Mouse (Mus musculus) mature B cell (primary cell): Measurements from ENCODE around the gene Spry1.

Experiments
- in situ Hi-C: fragments of 300-500 bp; cut with MboI; formaldehyde crosslinking; loops from 2 replicates; pipeline ENCODE4 v1.14.3; 2019

Spry1 gene

GRCm38 (mm10) chr3:37672266-37673040 is 32.7 kb downstream of the Spry1 start:
- in situ Hi-C loops = no loop called here

- in situ Hi-C loops = no loop called here
Observed at GRCm38 (mm10) chr3:37673513-37674261, 33.9 kb downstream of the Spry1 start.

GRCm38 (mm10) chr3:37675056-37675525 is 35.3 kb downstream of the Spry1 start:
- in situ Hi-C loops = no loop called here

- in situ Hi-C loops = no loop called here
Observed at GRCm38 (mm10) chr3:37676291-37676690, 36.5 kb downstream of the Spry1 start.

GRCm38 (mm10) chr3:37686219-37686618 is 46.5 kb downstream of the Spry1 start:
- in situ Hi-C loops = no loop called here

- in situ Hi-C loops = no loop called here
Observed at GRCm38 (mm10) chr3:37686751-37687150, 47.0 kb downstream of the Spry1 start.

- in situ Hi-C loops = no loop called here
Observed at GRCm38 (mm10) chr3:37687158-37687980, 47.6 kb downstream of the Spry1 start.

GRCm38 (mm10) chr3:37692945-37693344 is 53.2 kb downstream of the Spry1 start:
- in situ Hi-C loops = no loop called here

- in situ Hi-C loops = no loop called here
Observed at GRCm38 (mm10) chr3:37693552-37693951, 53.8 kb downstream of the Spry1 start.
